Mouse (Mus musculus) spleen, postnatal 4 days (tissue): ENCODE results near the gene Defb39.

Source experiments
- DNase-seq, 2 experiments: peaks; one replicate each; pipeline ENCODE4 v3.0.0; 2022; ENCODE audit warnings: low spot score in 2 of 2

The Defb39 gene

GRCm38 (mm10) chr8:19064710-19065109 is at the start of gene Defb39:
Gene Defb39, minus strand, starts transcription at chr8:19064810.
- DNase-seq, result no peak

DNA sequence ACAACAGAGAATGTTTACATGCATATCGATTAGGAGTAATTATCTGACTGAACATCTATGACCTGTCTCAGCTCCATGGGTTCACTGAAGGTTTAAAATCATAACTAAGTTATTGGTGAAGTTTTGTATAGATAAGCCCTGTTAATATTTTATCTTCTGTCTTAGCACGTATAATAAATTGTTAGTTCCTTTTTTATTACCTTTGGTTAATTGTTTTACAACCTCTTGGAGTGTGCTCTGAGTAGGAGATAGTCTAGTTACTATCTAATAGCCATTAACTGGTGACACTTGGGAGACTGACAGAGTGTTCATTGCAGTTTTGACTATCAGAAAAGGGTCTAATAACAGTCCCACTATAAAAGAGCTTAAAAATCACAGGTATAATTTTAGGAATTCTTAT is 1.4 kb upstream of the Defb39 start:
- no peak for DNase-seq

DNA sequence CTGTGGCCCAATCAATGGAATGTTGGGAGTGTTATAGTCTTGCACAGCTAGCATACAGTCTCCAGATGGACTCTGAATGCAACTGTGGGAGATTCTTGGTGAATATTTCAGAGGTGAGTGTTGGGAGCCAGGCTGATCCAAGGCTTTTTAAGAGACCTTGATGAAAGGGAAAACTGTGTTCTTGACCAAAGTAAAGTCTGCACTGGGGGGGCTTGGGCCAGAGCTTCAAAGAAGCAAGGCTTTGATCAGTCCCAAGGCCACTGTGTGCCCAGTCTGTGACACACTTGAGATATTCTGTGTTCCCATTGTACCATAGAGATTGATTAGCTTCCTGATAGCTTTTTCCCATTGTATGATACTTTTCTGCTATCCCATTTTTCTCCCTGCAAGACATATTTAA is 1.7 kb downstream of the Defb39 start:
- no peak for DNase-seq

- DNase-seq, result no peak
Observed at GRCm38 (mm10) chr8:19045242-19045641, 19.4 kb downstream of the Defb39 start.

- DNase-seq, result no peak
Observed at GRCm38 (mm10) chr8:19026466-19026865, 38.1 kb downstream of the Defb39 start, which contains the start of gene Defb38. Gene Defb38, minus strand, starts transcription at chr8:19026566.
